Mouse (Mus musculus): ENCODE measurements around the gene Eprs. TPM values are rescaled to one million over a fixed set of nuclear protein-coding genes. Genes with fewer than 3 reads are reported as not detected.

Eprs gene
- polyA plus RNA-seq, 1 experiment from 2014 or later = 136 TPM

DNA sequence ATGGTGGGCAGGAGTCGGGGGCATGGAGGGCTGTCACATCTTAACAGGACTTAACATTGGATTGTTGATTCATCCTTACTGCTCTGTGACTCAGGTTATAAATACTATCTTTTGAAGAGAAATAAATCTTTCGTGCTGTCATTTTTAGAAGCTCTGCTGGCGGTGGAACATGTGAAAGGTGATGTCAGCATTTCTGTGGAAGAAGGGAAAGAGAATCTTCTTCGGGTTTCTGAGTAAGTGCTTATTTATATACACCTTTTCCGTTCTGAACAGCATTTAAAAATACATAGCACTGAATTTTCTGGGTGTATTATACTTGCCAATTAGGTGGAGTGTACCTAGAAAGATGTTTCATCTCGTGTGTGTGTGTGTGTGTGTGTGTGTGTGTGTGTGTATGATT lies 4.5 kb downstream of the Eprs start:
- ATAC-seq (ENCODE audit: low FRiP score) = no peak
- Histone ChIP-seq H3K4me3 (no peak overlapping the region), H3K36me3 (peaks cover 24% of the 10 kb centered on the region), H3K27ac (no peak overlapping the region), H3K9me3 (replicated peaks) (no peaks in the 10 kb centered on the region), H3K27me3 (no peaks in the 10 kb centered on the region), H3K9ac (no peak overlapping the region), H3K4me2 (replicated peaks) (no peak overlapping the region), H3K4me1 (peaks cover 17% of the 10 kb centered on the region)
- WGBS = 91% methylated on average over 6 of the region's 6 CpGs

DNA sequence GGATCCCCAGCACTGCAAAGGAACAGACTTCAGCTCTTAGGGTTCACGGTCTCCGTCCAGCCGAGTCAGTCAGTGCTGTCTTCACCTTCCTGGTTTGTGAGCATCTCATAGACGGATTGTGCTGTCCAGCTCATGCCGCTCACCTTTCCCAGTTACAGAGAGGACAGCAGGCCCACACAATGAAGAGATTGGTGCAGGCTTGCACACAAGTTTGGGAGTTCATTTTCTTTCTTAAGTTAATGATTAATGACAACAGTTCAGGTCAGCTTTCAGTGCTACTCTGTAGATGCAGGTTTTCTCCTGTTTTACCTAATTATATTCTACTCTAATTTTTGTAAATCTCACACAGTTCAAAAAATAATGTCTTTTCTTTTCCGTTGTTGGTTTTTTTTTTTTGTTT lies 7.1 kb downstream of the Eprs start:
- Histone ChIP-seq H3K9ac (no peak overlapping the region), H3K36me3 (peaks cover 44% of the 10 kb centered on the region), H3K4me1 (peaks cover 6% of the 10 kb centered on the region), H3K27ac (no peak overlapping the region), H3K4me3 (no peak overlapping the region), H3K4me2 (replicated peaks) (no peak overlapping the region), H3K9me3 (replicated peaks) (no peaks in the 10 kb centered on the region), H3K27me3 (no peaks in the 10 kb centered on the region)
- WGBS = 95% methylated on average over 6 of the region's 6 CpGs
- no peak for ATAC-seq (ENCODE audit: low FRiP score)

DNA sequence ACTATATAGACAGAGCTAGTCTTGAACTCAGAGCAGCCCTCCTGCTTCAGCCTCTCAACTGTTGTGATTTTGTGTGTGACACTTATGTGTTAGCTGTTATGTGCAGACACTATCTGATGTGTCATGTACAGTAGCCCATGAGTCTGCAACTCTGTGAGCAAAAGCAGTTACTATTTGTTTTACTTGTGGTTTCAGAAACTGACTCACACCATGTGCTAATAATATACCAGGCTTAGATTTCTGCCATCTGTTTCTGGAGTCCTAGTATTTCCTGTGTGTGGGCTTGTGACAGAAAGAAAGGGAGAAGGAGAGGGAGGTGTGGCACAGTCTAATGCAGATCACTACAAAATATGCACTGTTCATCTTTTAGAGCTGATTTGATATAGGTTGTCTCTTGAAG lies 13.5 kb downstream of the Eprs start:
- Histone ChIP-seq H3K9me3 (replicated peaks) (no peaks in the 10 kb centered on the region), H3K4me1 (no peaks in the 10 kb centered on the region), H3K36me3 (peaks cover 82% of the 10 kb centered on the region), H3K4me3 (no peak overlapping the region), H3K27ac (no peak overlapping the region), H3K27me3 (no peaks in the 10 kb centered on the region), H3K4me2 (replicated peaks) (no peak overlapping the region), H3K9ac (no peak overlapping the region)
- ATAC-seq (ENCODE audit: low FRiP score) = no peak

DNA sequence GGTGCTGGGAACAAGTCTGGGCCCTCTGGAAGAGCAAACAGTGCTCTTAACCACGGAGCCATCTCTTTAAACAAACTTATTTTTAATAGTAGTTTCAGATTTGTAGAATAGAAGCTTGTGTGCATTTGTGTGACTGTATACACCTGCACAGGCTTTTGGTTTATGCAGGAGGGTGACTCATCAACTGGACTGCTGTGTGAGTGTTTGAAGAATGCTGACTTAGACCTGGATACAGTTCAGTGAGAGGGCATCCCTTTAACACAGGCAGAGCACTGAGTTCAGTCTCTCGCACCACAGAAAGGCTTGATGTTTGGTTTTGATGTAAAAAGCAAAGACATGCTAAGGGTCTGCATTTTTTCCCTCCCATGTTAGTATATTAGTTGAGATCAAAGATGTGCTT lies 14.6 kb downstream of the Eprs start:
- Histone ChIP-seq H3K9ac (no peak overlapping the region), H3K36me3 (peaks cover 80% of the 10 kb centered on the region), H3K4me2 (replicated peaks) (no peak overlapping the region), H3K27ac (no peak overlapping the region), H3K4me1 (no peaks in the 10 kb centered on the region), H3K4me3 (no peak overlapping the region), H3K27me3 (no peaks in the 10 kb centered on the region), H3K9me3 (replicated peaks) (no peaks in the 10 kb centered on the region)
- WGBS = 93% methylated on average over 2 of the region's 2 CpGs
- no peak for ATAC-seq (ENCODE audit: low FRiP score)

DNA sequence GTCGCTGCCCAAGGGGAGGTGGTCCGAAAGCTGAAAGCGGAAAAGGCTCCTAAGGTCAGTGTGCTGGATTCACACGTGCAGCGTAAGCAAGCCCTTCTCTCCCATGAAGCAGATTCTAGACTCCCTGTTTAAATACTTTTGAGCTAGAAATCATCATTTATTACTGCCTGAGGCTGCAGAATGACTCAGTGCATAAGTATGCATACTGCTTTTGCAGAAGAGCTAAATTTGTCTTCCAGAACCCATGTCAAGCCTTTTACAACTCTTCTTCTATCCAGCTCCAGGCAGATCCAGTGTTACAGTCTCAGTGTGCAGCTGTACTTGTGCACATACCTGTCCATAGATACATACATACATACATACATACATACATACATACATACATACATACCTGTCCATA lies 38.8 kb downstream of the Eprs start:
- 91% methylated on average over 5 of the region's 5 CpGs for WGBS
- no peaks in the 10 kb centered on the region for H3K9me3 ChIP-seq (replicated peaks)
- H3K4me2 ChIP-seq (replicated peaks) = no peak overlapping the region
- no peak overlapping the region for H3K27ac ChIP-seq
- no peak overlapping the region for H3K4me3 ChIP-seq
- no peaks in the 10 kb centered on the region for H3K27me3 ChIP-seq
- H3K9ac ChIP-seq = no peak overlapping the region
- no peak for ATAC-seq (ENCODE audit: low FRiP score)
- H3K4me1 ChIP-seq = no peaks in the 10 kb centered on the region
- H3K36me3 ChIP-seq = peaks cover 76% of the 10 kb centered on the region

DNA sequence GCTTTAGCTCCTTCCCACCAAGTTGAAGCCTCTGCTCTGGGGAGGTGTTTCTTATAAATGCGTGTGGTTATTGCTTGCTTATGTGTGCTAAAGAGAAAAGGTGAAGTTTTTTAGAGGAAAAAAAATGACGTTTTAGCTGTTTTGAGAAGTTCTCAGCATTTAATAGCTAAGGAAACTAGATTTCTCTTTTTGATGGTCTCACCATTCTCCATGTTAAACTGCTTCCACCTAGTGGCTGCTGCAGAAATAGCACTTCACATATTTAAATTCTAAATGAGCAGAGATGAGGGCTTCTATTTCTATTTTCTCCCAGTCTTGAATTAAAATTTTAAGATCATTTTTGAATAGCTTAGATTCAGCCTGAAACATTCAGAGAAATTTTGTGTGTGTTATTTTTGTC lies 41.2 kb downstream of the Eprs start:
- WGBS = 40% methylated on average over 2 of the region's 2 CpGs
- Histone ChIP-seq H3K4me1 (no peaks in the 10 kb centered on the region), H3K36me3 (peaks cover 76% of the 10 kb centered on the region), H3K4me2 (replicated peaks) (no peak overlapping the region), H3K27me3 (no peaks in the 10 kb centered on the region), H3K9me3 (replicated peaks) (no peaks in the 10 kb centered on the region), H3K4me3 (no peak overlapping the region), H3K9ac (no peak overlapping the region), H3K27ac (no peak overlapping the region)
- no peak for ATAC-seq (ENCODE audit: low FRiP score)

DNA sequence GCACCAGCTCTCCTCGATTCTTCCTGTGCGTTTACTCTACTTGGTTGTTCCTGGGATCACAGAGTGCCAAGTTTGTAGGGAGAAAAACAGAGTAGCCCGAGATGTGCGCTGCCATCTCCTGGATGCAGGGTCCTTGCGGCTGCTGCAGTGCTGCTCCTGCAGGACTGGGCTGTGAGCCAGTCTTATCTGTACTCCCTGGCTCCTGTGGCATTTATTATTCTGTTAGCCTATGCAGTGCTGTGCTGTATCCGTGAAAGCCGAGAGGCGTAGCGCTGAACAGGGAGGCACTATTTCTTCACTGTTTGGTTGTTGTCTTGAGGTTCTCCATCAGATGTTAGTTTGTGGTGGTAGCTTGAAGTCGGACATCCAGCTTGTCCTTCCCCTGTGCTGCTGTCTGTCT lies 43.1 kb downstream of the Eprs start:
- Histone ChIP-seq H3K4me1 (no peaks in the 10 kb centered on the region), H3K36me3 (peaks cover 73% of the 10 kb centered on the region)
- no peak for ATAC-seq (ENCODE audit: low FRiP score)

DNA sequence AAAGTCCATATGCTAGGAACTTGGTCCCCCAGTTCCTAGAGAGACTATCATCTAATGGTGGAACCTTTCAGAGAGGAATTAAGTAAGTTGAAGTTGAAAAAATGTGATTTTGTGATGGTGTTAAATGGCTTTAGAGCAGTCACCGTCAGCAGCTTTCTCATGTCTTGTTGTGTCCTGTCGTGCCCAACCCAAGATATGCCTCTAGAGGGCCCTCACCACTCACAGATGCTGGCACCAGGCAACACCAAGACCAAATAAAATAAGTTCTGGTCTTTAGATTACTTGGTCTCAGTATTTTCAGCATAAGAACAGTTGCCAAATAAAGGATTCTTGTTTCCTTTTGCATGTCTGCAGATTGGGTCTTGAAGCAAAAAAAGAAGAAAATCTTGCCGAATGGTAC lies 47.0 kb downstream of the Eprs start:
- H3K4me2 ChIP-seq (replicated peaks) = no peak overlapping the region
- ATAC-seq (ENCODE audit: low FRiP score) = no peak
- no peaks in the 10 kb centered on the region for H3K27me3 ChIP-seq
- WGBS = 88% methylated on average over 3 of the region's 3 CpGs
- H3K9me3 ChIP-seq (replicated peaks) = no peaks in the 10 kb centered on the region
- H3K4me3 ChIP-seq = no peak overlapping the region
- H3K27ac ChIP-seq = no peak overlapping the region
- no peaks in the 10 kb centered on the region for H3K4me1 ChIP-seq
- peaks cover 75% of the 10 kb centered on the region for H3K36me3 ChIP-seq
- H3K9ac ChIP-seq = no peak overlapping the region

More for the DNA sequence above, 43.1 kb downstream of the Eprs start:
- Histone ChIP-seq H3K4me3 (no peak overlapping the region), H3K27me3 (no peaks in the 10 kb centered on the region), H3K4me2 (replicated peaks) (no peak overlapping the region), H3K9ac (no peak overlapping the region), H3K27ac (no peak overlapping the region), H3K9me3 (replicated peaks) (no peaks in the 10 kb centered on the region)
- 95% methylated on average over 10 of the region's 10 CpGs for WGBS

DNA sequence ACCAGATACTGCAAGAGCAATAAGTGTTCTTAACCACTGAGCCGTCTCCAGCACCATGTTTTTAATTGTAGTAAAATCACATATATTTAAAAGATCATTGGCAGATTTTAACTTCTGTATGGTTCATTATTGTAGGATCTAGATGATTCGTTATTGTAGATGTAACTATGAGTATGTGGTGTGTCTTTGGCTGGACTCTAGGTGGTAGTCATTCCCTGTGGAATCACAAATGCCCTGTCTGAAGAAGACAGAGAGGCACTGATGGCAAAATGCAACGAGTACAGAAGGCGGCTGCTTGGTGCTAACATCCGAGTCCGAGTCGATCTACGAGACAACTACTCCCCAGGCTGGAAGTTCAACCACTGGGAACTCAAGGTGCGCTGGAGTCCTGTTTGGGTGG lies 55.2 kb downstream of the Eprs start:
- peaks cover 75% of the 10 kb centered on the region for H3K36me3 ChIP-seq
- 95% methylated on average over 9 of the region's 9 CpGs for WGBS

DNA sequence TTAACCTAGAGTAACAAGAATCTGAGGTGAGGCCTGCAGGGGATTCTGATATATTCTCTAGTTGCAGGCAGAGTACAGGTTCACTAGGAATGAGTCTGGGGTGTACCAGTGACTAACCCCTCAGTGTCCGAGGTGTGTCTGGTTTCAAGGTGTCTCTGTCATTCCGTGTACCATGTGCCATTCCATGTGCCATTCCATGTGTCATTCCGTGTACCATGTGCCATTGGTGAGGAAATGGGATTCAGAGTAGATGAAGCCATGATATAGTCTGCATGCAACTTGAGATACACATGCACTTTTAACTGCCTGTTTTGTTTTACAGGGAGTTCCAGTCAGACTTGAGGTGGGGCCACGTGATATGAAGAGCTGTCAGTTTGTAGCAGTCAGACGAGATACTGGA lies 57.0 kb downstream of the Eprs start:
- Histone ChIP-seq H3K9ac (no peak overlapping the region), H3K36me3 (peaks cover 77% of the 10 kb centered on the region), H3K27me3 (no peaks in the 10 kb centered on the region), H3K4me2 (replicated peaks) (no peak overlapping the region), H3K4me1 (no peaks in the 10 kb centered on the region), H3K9me3 (replicated peaks) (no peaks in the 10 kb centered on the region), H3K27ac (no peak overlapping the region), H3K4me3 (no peak overlapping the region)
- ATAC-seq (ENCODE audit: low FRiP score) = no peak
- 92% methylated on average over 5 of the region's 5 CpGs for WGBS

More for the DNA sequence above, 55.2 kb downstream of the Eprs start:
- H3K4me2 ChIP-seq (replicated peaks) = no peak overlapping the region
- H3K9me3 ChIP-seq (replicated peaks) = no peaks in the 10 kb centered on the region
- no peak for ATAC-seq (ENCODE audit: low FRiP score)
- no peaks in the 10 kb centered on the region for H3K4me1 ChIP-seq
- H3K27me3 ChIP-seq = no peaks in the 10 kb centered on the region
- no peak overlapping the region for H3K9ac ChIP-seq
- no peak overlapping the region for H3K4me3 ChIP-seq
- H3K27ac ChIP-seq = no peak overlapping the region

DNA sequence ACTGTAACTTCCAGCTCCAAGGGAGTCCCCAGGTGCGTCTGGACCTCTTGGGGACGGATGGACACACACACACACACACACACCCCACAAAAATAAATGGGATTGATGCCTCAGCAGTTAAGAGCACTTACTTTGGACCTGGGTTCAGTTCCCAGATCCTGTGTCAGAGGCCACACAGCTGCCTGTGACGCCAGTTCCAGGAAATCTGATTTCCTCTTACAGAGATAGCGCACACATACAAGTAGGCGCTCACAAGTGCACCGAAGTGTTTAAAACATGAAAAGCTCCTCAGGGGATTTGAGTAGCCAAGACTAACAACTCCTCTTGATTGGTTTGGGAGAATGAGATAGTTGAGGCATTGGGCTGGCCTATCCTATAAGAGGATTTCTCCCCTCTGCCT lies 57.9 kb downstream of the Eprs start:
- H3K9me3 ChIP-seq (replicated peaks) = no peaks in the 10 kb centered on the region
- no peak overlapping the region for H3K27ac ChIP-seq
- 96% methylated on average over 6 of the region's 6 CpGs for WGBS
- no peak for ATAC-seq (ENCODE audit: low FRiP score)
- no peaks in the 10 kb centered on the region for H3K27me3 ChIP-seq
- H3K4me3 ChIP-seq = no peak overlapping the region
- no peaks in the 10 kb centered on the region for H3K4me1 ChIP-seq
- peaks cover 75% of the 10 kb centered on the region for H3K36me3 ChIP-seq
- no peak overlapping the region for H3K4me2 ChIP-seq (replicated peaks)
- no peak overlapping the region for H3K9ac ChIP-seq

DNA sequence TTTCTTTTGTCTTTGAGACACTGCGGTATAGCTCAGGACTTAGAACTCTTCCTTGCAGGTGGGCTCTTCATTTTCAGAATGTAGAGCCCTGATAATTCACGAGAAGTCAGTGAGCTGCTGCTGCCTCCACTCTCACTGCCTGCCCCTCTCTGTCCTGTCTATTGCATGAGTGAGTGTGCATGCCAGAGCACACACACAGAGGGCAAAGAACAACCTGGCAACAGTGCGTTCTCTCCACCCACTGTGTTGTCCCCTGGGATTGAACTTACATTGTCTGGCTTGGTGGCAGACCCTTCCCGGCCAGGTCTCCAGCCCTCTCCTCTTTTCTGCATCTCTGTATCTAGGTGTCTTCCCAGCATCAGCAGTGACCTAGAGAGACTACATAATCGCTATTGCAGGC lies 63.7 kb downstream of the Eprs start:
- ATAC-seq (ENCODE audit: low FRiP score) = no peak
- Histone ChIP-seq H3K27ac (no peak overlapping the region), H3K4me3 (no peak overlapping the region), H3K9me3 (replicated peaks) (no peaks in the 10 kb centered on the region), H3K27me3 (no peaks in the 10 kb centered on the region), H3K4me2 (replicated peaks) (no peak overlapping the region), H3K36me3 (peaks cover 66% of the 10 kb centered on the region), H3K9ac (no peak overlapping the region), H3K4me1 (no peaks in the 10 kb centered on the region)
- WGBS = 94% methylated on average over 5 of the region's 5 CpGs

DNA sequence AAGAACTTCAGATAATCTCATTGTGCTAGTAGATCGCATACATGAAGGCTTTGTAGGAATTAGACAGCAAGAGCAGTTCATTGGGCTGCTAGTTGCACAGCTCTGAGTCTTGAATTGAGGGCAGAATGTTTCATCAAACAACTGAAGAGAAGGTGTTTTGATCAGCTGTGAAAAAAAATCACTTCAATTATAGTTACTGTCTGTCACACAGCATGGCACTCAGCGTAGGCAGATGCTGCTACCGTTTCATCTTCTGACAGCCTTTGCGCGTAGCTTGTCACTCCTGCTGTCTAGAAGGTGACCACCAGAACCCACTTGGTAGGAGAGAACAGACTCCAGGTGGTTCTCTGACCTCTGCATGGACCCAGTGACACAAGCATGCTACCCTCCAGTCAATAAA lies 67.6 kb downstream of the Eprs start:
- no peak overlapping the region for H3K4me2 ChIP-seq (replicated peaks)
- H3K27me3 ChIP-seq = no peaks in the 10 kb centered on the region
- peaks cover 39% of the 10 kb centered on the region for H3K36me3 ChIP-seq
- no peaks in the 10 kb centered on the region for H3K9me3 ChIP-seq (replicated peaks)
- ATAC-seq (ENCODE audit: low FRiP score) = no peak
- 89% methylated on average over 5 of the region's 5 CpGs for WGBS
- no peaks in the 10 kb centered on the region for H3K4me1 ChIP-seq
- H3K4me3 ChIP-seq = no peak overlapping the region
- H3K9ac ChIP-seq = no peak overlapping the region
- no peak overlapping the region for H3K27ac ChIP-seq

Measured in hindbrain, embryonic 12.5 days (tissue).